17 mouse cellular contexts compared by ENCODE assay signal in genomic region chr19:14502234-14502633, GRCm38 (mm10).
DNase-seq lines count a peak whose midpoint lies in the region; ATAC-seq and TF ChIP-seq lines count a peak whose summit lies in the region.
"Had no signal": no experiment of that assay in that cellular context is flagged by ENCODE, and none has a peak within 500 bp of the region (broad histone marks: within the 10 kb centered on the region; RNA-seq: fewer than 3 reads in every experiment).

No protein-coding gene starts in this region.

- no peak for TF ChIP-seq CTCF in forebrain, postnatal 0 days (IDR thresholded peaks at IDR 0.05; ENCODE audit: low read depth)
- no peak for TF ChIP-seq CTCF in kidney, postnatal 0 days (IDR thresholded peaks at IDR 0.05; ENCODE audit: low read depth)

- H3K36me3 ChIP-seq in forebrain, embryonic 13.5 days (ENCODE audit: poor library complexity, severe bottlenecking), result no peaks in the 10 kb centered on the region
- H3K36me3 ChIP-seq in forebrain, postnatal 0 days (ENCODE audit: insufficient read depth), result no peaks in the 10 kb centered on the region
- no peaks in the 10 kb centered on the region for H3K36me3 ChIP-seq in kidney, postnatal 0 days (ENCODE audit: insufficient read depth, low read length)
- no peaks in the 10 kb centered on the region for H3K36me3 ChIP-seq in midbrain, embryonic 10.5 days
- H3K36me3 ChIP-seq in midbrain, embryonic 16.5 days (ENCODE audit: control insufficient read depth, insufficient read depth, low read length), result no peaks in the 10 kb centered on the region
- no peaks in the 10 kb centered on the region for H3K36me3 ChIP-seq in stomach, embryonic 14.5 days (ENCODE audit: control insufficient read depth, insufficient read depth, low read length)
- H3K36me3 ChIP-seq: embryonic facial prominence, embryonic 13.5 days; limb, embryonic 10.5 days; liver, embryonic 15.5 days had no signal

- H3K4me1 ChIP-seq in forebrain, embryonic 13.5 days, result peaks cover 61% of the 10 kb centered on the region
- peaks cover 27% of the 10 kb centered on the region for H3K4me1 ChIP-seq in forebrain, postnatal 0 days (ENCODE audit: insufficient read depth)
- peaks cover 5% of the 10 kb centered on the region; the same call in 1 of the 2 replicates for H3K4me1 ChIP-seq in kidney, postnatal 0 days (replicated peaks; ENCODE audit: insufficient read depth, low read length)
- H3K4me1 ChIP-seq in midbrain, embryonic 10.5 days, result peaks cover 95% of the 10 kb centered on the region
- peaks cover 47% of the 10 kb centered on the region for H3K4me1 ChIP-seq in midbrain, embryonic 16.5 days (ENCODE audit: control insufficient read depth, insufficient read depth, low read length)
- H3K4me1 ChIP-seq in stomach, embryonic 14.5 days (ENCODE audit: control insufficient read depth, insufficient read depth, low read length), result 0 out of 2 replicates have a peak, but pooled peaks cover 5% of the 10 kb centered on the region

- H3K27me3 ChIP-seq in forebrain, embryonic 13.5 days, result peaks cover 27% of the 10 kb centered on the region
- H3K27me3 ChIP-seq in forebrain, postnatal 0 days (ENCODE audit: insufficient read depth, low read length), result no peaks in the 10 kb centered on the region
- H3K27me3 ChIP-seq in kidney, postnatal 0 days (ENCODE audit: insufficient read depth, low read length), result no peaks in the 10 kb centered on the region
- H3K27me3 ChIP-seq in midbrain, embryonic 10.5 days (ENCODE audit: low read depth, poor library complexity, severe bottlenecking), result peaks cover 89% of the 10 kb centered on the region
- H3K27me3 ChIP-seq in midbrain, embryonic 16.5 days (ENCODE audit: control insufficient read depth, insufficient read depth, low read depth, low read length), result no peaks in the 10 kb centered on the region
- H3K27me3 ChIP-seq in stomach, embryonic 14.5 days (ENCODE audit: control insufficient read depth, insufficient read depth, low read length), result no peaks in the 10 kb centered on the region
- H3K27me3 ChIP-seq: embryonic facial prominence, embryonic 13.5 days; liver, embryonic 15.5 days; Patski had no signal

- no peak for DNase-seq in forebrain, postnatal 0 days
- DNase-seq in kidney, postnatal 0 days (ENCODE audit: low spot score), result peak; percentile 63
- DNase-seq in kidney, postnatal 14 days, result no peak
- no peak for DNase-seq in midbrain, embryonic 10.5 days (ENCODE audit: low spot score)
- no peak for DNase-seq in testis, postnatal 10 days (ENCODE audit: low spot score)
- DNase-seq: B cell, adult 2 months; cerebellum, postnatal 14 days; gastrocnemius, postnatal 14 days; right cerebral cortex, postnatal 25 days; thymus, adult 18-20 months had no signal

- no peaks in the 10 kb centered on the region for H3K9me3 ChIP-seq in forebrain, embryonic 13.5 days (replicated peaks)
- H3K9me3 ChIP-seq in forebrain, postnatal 0 days (ENCODE audit: low read length), result no peaks in the 10 kb centered on the region
- H3K9me3 ChIP-seq in kidney, postnatal 0 days (replicated peaks; ENCODE audit: low read length), result no peaks in the 10 kb centered on the region
- H3K9me3 ChIP-seq in midbrain, embryonic 10.5 days (replicated peaks), result no peaks in the 10 kb centered on the region
- no peaks in the 10 kb centered on the region for H3K9me3 ChIP-seq in midbrain, embryonic 16.5 days (replicated peaks; ENCODE audit: control insufficient read depth, low read length, poor library complexity, severe bottlenecking)
- H3K9me3 ChIP-seq in stomach, embryonic 14.5 days (ENCODE audit: control insufficient read depth, low read depth, low read length), result no peaks in the 10 kb centered on the region
- H3K9me3 ChIP-seq: embryonic facial prominence, embryonic 13.5 days; limb, embryonic 10.5 days; liver, embryonic 15.5 days had no signal

- no peak overlapping the region for H3K27ac ChIP-seq in forebrain, embryonic 13.5 days
- H3K27ac ChIP-seq in forebrain, postnatal 0 days (ENCODE audit: low read depth, low read length), result no peak overlapping the region
- H3K27ac ChIP-seq in kidney, postnatal 0 days, result no peak overlapping the region
- H3K27ac ChIP-seq in midbrain, embryonic 10.5 days (replicated peaks), result no peak overlapping the region
- H3K27ac ChIP-seq in midbrain, embryonic 16.5 days (ENCODE audit: low read length), result no peak overlapping the region
- H3K27ac ChIP-seq in stomach, embryonic 14.5 days (ENCODE audit: low read length), result no peak overlapping the region
- H3K27ac ChIP-seq: embryonic facial prominence, embryonic 13.5 days; limb, embryonic 10.5 days; liver, embryonic 15.5 days had no signal

- H3K9ac ChIP-seq in forebrain, embryonic 13.5 days, result no peak overlapping the region
- H3K9ac ChIP-seq in forebrain, postnatal 0 days, result no peak overlapping the region
- H3K9ac ChIP-seq in kidney, postnatal 0 days (ENCODE audit: low read depth, low read length), result no peak overlapping the region
- no peak overlapping the region for H3K9ac ChIP-seq in midbrain, embryonic 16.5 days (ENCODE audit: low read depth, low read length)
- no peak overlapping the region for H3K9ac ChIP-seq in stomach, embryonic 14.5 days (replicated peaks; ENCODE audit: low read depth, low read length)
- H3K9ac ChIP-seq: embryonic facial prominence, embryonic 13.5 days; liver, embryonic 15.5 days had no signal

- ATAC-seq in forebrain, embryonic 13.5 days, result peak; percentile 29; the same call in 1 of the 2 replicates
- no peak for ATAC-seq in forebrain, postnatal 0 days
- ATAC-seq in kidney, postnatal 0 days (replicated peaks; ENCODE audit: low FRiP score, low read depth), result no peak
- no peak for ATAC-seq in midbrain, embryonic 16.5 days
- ATAC-seq in stomach, embryonic 14.5 days (ENCODE audit: insufficient number of reproducible peaks, insufficient read depth, low FRiP score, low read depth), result peak; percentile 23; the same call in 1 of the 2 replicates
- ATAC-seq: Patski had no signal

- 3% methylated on average over 7 of the region's 7 CpGs for WGBS in forebrain, embryonic 13.5 days
- WGBS in forebrain, postnatal 0 days, result 11% methylated on average over 7 of the region's 7 CpGs
- 21% methylated on average over 7 of the region's 7 CpGs for WGBS in kidney, postnatal 0 days
- 13% methylated on average over 7 of the region's 7 CpGs for WGBS in midbrain, embryonic 10.5 days
- WGBS in midbrain, embryonic 16.5 days, result 11% methylated on average over 7 of the region's 7 CpGs
- 34% methylated on average over 7 of the region's 7 CpGs for WGBS in stomach, embryonic 14.5 days

- H3K4me3 ChIP-seq in forebrain, embryonic 13.5 days, result no peak overlapping the region
- H3K4me3 ChIP-seq in forebrain, postnatal 0 days (ENCODE audit: low read depth, low read length), result no peak overlapping the region
- no peak overlapping the region for H3K4me3 ChIP-seq in kidney, postnatal 0 days (replicated peaks; ENCODE audit: low read depth, low read length)
- H3K4me3 ChIP-seq in midbrain, embryonic 10.5 days, result 0 out of 2 replicates have a peak overlapping the region, but pooled peaks have one; percentile 1
- H3K4me3 ChIP-seq in midbrain, embryonic 16.5 days (ENCODE audit: low read depth, low read length), result no peak overlapping the region
- H3K4me3 ChIP-seq in stomach, embryonic 14.5 days (ENCODE audit: low read depth, low read length), result no peak overlapping the region
- H3K4me3 ChIP-seq: embryonic facial prominence, embryonic 13.5 days; limb, embryonic 10.5 days; liver, embryonic 15.5 days had no signal

- H3K4me2 ChIP-seq in forebrain, embryonic 13.5 days, result peak overlapping the region; percentile 10; the same call in 1 of the 2 replicates
- no peak overlapping the region for H3K4me2 ChIP-seq in forebrain, postnatal 0 days (ENCODE audit: low read depth)
- H3K4me2 ChIP-seq in kidney, postnatal 0 days (ENCODE audit: low read length), result 0 out of 2 replicates have a peak overlapping the region, but pooled peaks have one; percentile 4
- no peak overlapping the region for H3K4me2 ChIP-seq in midbrain, embryonic 16.5 days (ENCODE audit: low read length)
- no peak overlapping the region for H3K4me2 ChIP-seq in stomach, embryonic 14.5 days (replicated peaks; ENCODE audit: low read depth, low read length)
- H3K4me2 ChIP-seq: embryonic facial prominence, embryonic 13.5 days; liver, embryonic 15.5 days had no signal

Comparison
In these comparisons a context has a peak if more than half of its experiments do, and no peak if none do; other contexts are left out.
1. ATAC-seq: peak in forebrain, embryonic 13.5 days (single experiment) and stomach, embryonic 14.5 days (single experiment); none in forebrain, postnatal 0 days (single experiment), kidney, postnatal 0 days (single experiment) and midbrain, embryonic 16.5 days (single experiment).
2. H3K4me2 ChIP-seq: peak in forebrain, embryonic 13.5 days (single experiment) and kidney, postnatal 0 days (single experiment); none in forebrain, postnatal 0 days (single experiment), midbrain, embryonic 16.5 days (single experiment) and stomach, embryonic 14.5 days (single experiment).